Mouse (Mus musculus): ENCODE measurements around the gene Pcolce2. TPM values are rescaled to one million over a fixed set of nuclear protein-coding genes. Genes with fewer than 3 reads are reported as not detected.
"Not testable (repeated sequence)": the region's sequence is repeated elsewhere in the genome, so short reads cannot be mapped to it uniquely, and the experiment has no call there.

Gene Pcolce2
- polyA plus RNA-seq, 1 experiment from 2014 or later, result 0.91 TPM

- Histone ChIP-seq H3K9me3 (no peaks in the 10 kb centered on the region), H3K4me1 (no peaks in the 10 kb centered on the region), H3K27me3 (replicated peaks) (no peaks in the 10 kb centered on the region), H3K9ac (no peak overlapping the region), H3K27ac (replicated peaks) (no peak overlapping the region), H3K4me2 (no peak overlapping the region), H3K4me3 (no peak overlapping the region), H3K36me3 (no peaks in the 10 kb centered on the region)
- WGBS, result 32% methylated on average over 8 of the region's 9 CpGs
- ATAC-seq (ENCODE audit: extremely low read depth, insufficient number of reproducible peaks, low FRiP score, low TSS enrichment), result no peak
Observed at GRCm38 (mm10) chr9:95613426-95614127, 23.8 kb upstream of the Pcolce2 start.

- 64% methylated on average over 14 of the region's 14 CpGs for WGBS
- ATAC-seq (ENCODE audit: extremely low read depth, insufficient number of reproducible peaks, low FRiP score, low TSS enrichment), result no peak
Observed at GRCm38 (mm10) chr9:95614861-95615615, 22.4 kb upstream of the Pcolce2 start.

DNA sequence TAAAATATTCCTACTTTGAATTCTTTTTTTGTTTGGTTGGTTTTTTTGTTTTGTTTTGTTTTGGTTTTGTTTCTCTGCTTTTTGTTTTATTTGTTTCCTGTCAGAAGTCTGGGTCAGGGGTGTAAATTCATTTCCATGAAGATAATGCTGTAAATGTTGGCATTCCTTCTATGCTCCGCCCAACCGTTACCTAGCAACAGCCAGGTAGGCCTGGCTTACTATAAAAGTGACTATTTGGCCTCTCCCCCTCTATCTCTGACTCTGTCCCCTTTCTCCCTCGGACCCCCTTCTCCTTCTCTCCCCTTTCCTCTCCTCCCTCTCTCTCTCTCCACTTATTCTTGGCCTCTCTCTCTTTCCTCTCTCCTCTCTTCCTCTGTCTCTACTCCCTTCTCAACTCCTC lies 21.4 kb upstream of the Pcolce2 start:
- 64% methylated on average over 3 of the region's 3 CpGs for WGBS

More at GRCm38 (mm10) chr9:95614861-95615615, 22.4 kb upstream of the Pcolce2 start:
- H3K36me3 ChIP-seq, result no peaks in the 10 kb centered on the region
- H3K27me3 ChIP-seq (replicated peaks), result no peaks in the 10 kb centered on the region
- H3K9ac ChIP-seq, result no peak overlapping the region
- H3K4me2 ChIP-seq, result no peak overlapping the region
- H3K27ac ChIP-seq (replicated peaks), result no peak overlapping the region
- H3K4me3 ChIP-seq, result no peak overlapping the region
- no peaks in the 10 kb centered on the region for H3K9me3 ChIP-seq
- H3K4me1 ChIP-seq, result no peaks in the 10 kb centered on the region

DNA sequence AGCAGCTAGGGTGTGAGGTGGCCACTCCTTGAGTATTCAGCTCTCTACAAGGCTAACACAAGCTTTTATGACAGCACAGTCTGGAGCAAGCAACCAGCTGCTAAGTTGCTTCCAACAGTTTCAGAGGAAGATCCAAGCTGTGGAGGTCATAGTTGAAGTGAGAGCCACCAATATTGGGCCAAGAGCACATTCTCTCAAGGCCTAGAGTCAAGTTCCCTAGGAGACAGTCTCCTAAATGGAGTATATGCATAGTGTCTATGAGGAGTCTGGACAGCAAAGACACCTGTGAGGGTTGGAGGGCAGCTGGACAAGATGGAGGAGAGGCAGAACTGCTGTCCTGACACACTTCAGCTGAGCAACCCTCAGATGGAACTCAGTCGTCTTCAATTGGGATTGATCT lies 18.8 kb upstream of the Pcolce2 start:
- Histone ChIP-seq H3K9ac (no peak overlapping the region), H3K4me3 (no peak overlapping the region), H3K4me2 (no peak overlapping the region), H3K27me3 (replicated peaks) (no peaks in the 10 kb centered on the region), H3K36me3 (no peaks in the 10 kb centered on the region), H3K9me3 (no peaks in the 10 kb centered on the region), H3K27ac (replicated peaks) (no peak overlapping the region), H3K4me1 (no peaks in the 10 kb centered on the region)
- 56% methylated on average over 1 of the region's 1 CpGs for WGBS
- no peak for ATAC-seq (ENCODE audit: extremely low read depth, insufficient number of reproducible peaks, low FRiP score, low TSS enrichment)

More for the DNA sequence above, 21.4 kb upstream of the Pcolce2 start:
- Histone ChIP-seq H3K4me1 (no peaks in the 10 kb centered on the region), H3K4me3 (no peak overlapping the region), H3K9me3 (no peaks in the 10 kb centered on the region), H3K36me3 (no peaks in the 10 kb centered on the region), H3K4me2 (no peak overlapping the region), H3K27ac (replicated peaks) (no peak overlapping the region), H3K9ac (no peak overlapping the region), H3K27me3 (replicated peaks) (no peaks in the 10 kb centered on the region)
- ATAC-seq (ENCODE audit: extremely low read depth, insufficient number of reproducible peaks, low FRiP score, low TSS enrichment), result no peak

GRCm38 (mm10) chr9:95624072-95624471 lies 13.3 kb upstream of the Pcolce2 start:
- Histone ChIP-seq H3K4me3 (no peak overlapping the region), H3K27ac (replicated peaks) (no peak overlapping the region), H3K9ac (no peak overlapping the region), H3K4me1 (no peaks in the 10 kb centered on the region), H3K36me3 (no peaks in the 10 kb centered on the region), H3K9me3 (0 out of 2 replicates have a peak, but pooled peaks cover 3% of the 10 kb centered on the region), H3K27me3 (replicated peaks) (no peaks in the 10 kb centered on the region), H3K4me2 (no peak overlapping the region)
- 76% methylated on average over 3 of the region's 3 CpGs for WGBS
- no peak for ATAC-seq (ENCODE audit: extremely low read depth, insufficient number of reproducible peaks, low FRiP score, low TSS enrichment)

DNA sequence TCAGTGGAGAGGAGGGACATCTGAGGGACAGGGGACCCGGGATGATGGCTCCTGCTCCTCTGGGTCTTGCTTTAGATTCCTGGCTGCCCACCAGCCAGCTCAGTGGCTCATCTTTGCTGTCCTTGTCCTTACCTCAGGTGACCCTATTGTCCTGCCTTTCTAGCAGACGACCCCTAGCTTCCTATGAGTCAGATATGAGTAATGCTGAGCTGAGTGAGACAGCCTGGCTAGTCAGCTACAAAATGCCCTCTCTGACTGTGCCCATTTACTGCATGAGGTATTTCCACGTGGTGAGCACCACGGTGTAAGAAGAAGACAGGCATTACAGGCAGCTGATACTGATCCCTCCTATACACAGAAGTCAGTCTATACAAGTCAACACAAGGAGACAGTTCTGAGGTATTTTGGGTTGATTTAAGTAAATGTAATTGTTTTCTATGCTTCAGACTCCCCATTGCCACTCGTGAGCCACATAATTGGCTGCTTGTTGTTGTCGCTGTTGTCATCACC lies 8.9 kb upstream of the Pcolce2 start:
- Histone ChIP-seq H3K4me1 (no peaks in the 10 kb centered on the region), H3K27ac (replicated peaks) (no peak overlapping the region), H3K4me3 (no peak overlapping the region), H3K9ac (no peak overlapping the region), H3K36me3 (no peaks in the 10 kb centered on the region), H3K27me3 (replicated peaks) (no peaks in the 10 kb centered on the region), H3K4me2 (no peak overlapping the region), H3K9me3 (0 out of 2 replicates have a peak, but pooled peaks cover 3% of the 10 kb centered on the region)
- WGBS, result 69% methylated on average over 6 of the region's 6 CpGs
- no peak for ATAC-seq (ENCODE audit: extremely low read depth, insufficient number of reproducible peaks, low FRiP score, low TSS enrichment)

DNA sequence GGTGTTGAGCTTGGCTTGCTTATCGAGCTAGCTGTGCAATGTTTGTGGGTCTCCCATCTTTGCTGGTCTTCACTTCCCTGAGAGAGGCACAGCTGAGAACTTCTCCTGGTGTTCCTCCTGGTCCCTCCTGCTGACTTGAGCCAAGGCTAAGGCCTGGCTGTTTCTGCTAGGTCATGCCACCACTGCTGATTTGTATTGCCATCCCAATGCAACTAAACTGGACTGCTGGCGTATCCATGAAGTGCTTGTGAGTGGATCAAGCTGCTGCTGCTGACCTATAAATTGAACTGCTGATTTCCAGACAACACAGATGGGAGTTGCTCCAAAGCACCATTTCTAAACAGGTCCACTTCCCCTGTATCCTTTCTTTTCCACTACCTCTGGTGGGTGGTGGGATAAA lies 7.8 kb upstream of the Pcolce2 start:
- not testable (repeated sequence) for H3K4me2 ChIP-seq; H3K9me3 ChIP-seq; H3K4me1 ChIP-seq; H3K36me3 ChIP-seq; H3K9ac ChIP-seq; H3K27me3 ChIP-seq (replicated peaks); H3K4me3 ChIP-seq; ATAC-seq (ENCODE audit: extremely low read depth, insufficient number of reproducible peaks, low FRiP score, low TSS enrichment); H3K27ac ChIP-seq (replicated peaks)
- WGBS, result 70% methylated on average over 2 of the region's 2 CpGs

DNA sequence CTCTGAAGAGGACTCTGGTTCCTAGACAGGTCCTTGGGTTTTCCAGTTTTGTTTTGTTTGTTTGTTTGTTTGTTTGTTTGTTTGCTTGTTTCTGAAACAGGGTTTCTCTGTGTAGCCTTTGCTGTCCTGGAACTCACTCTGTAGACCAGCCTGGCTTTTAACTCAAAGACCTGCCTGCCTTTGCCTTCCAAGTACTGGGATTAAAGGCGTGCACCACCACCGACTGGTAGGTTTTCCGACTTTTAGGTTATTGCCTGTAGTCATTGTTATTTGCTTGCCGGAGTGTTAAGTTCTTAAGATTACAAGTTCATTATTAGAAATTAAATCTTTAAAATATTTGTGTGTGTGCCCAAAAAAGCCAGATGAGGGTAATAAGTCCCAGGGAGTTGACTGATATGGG lies 1.0 kb upstream of the Pcolce2 start:
- ATAC-seq (ENCODE audit: extremely low read depth, insufficient number of reproducible peaks, low FRiP score, low TSS enrichment), result no peak
- 65% methylated on average over 4 of the region's 4 CpGs for WGBS
- H3K27ac ChIP-seq (replicated peaks), result no peak overlapping the region
- peaks cover 47% of the 10 kb centered on the region for H3K27me3 ChIP-seq (replicated peaks)
- no peak overlapping the region for H3K9ac ChIP-seq
- no peaks in the 10 kb centered on the region for H3K36me3 ChIP-seq
- no peak overlapping the region for H3K4me3 ChIP-seq
- H3K4me1 ChIP-seq, result peaks cover 11% of the 10 kb centered on the region; the same call in 1 of the 2 replicates
- H3K4me2 ChIP-seq, result peak overlapping the region; percentile 100
- H3K9me3 ChIP-seq, result no peaks in the 10 kb centered on the region

DNA sequence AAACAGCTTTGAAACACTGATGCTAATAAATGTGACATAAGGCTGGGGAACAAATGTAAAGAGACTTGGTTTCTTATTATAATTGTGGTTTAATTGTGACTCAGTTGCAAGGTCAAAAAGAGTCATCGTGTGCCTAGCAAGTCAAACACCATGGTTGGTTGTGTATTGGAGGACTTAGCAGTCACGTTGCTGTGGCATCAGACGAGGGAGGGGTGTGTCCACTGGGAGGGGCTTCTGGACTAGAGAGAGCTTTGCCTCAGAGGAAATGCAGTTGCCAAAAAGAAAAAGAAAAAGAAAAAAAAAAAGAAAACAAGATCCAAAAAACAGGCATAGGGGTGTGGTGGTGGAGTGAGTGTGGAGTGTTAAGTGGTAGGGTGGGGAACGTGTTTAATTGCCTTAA lies 2.5 kb downstream of the Pcolce2 start:
- no peak for ATAC-seq (ENCODE audit: extremely low read depth, insufficient number of reproducible peaks, low FRiP score, low TSS enrichment)
- no peak overlapping the region for H3K9ac ChIP-seq
- no peak overlapping the region for H3K27ac ChIP-seq (replicated peaks)
- H3K27me3 ChIP-seq (replicated peaks), result peaks cover 43% of the 10 kb centered on the region
- H3K9me3 ChIP-seq, result no peaks in the 10 kb centered on the region
- no peak overlapping the region for H3K4me3 ChIP-seq
- WGBS, result 46% methylated on average over 4 of the region's 4 CpGs
- H3K4me1 ChIP-seq, result peaks cover 11% of the 10 kb centered on the region; the same call in 1 of the 2 replicates
- H3K36me3 ChIP-seq, result no peaks in the 10 kb centered on the region
- no peak overlapping the region for H3K4me2 ChIP-seq

DNA sequence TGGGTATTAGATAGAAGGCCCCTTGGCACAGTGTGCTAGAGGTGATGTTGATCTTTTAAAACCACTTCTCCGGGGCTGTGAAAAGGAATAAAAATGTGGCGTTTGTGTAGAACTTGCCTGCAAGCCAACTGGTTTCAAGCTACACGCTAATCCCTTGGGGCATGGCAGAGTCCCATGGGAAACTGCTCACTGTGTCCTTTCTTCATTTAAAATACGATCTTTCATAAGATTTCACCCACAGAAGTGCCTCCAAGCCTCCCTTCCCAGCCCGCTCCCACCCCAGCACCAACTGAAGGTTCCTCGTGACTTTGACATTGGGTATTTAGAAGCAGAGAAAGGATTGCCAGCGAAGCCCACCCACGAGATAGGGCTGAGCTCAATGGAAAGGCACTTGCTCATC lies 8.5 kb downstream of the Pcolce2 start:
- Histone ChIP-seq H3K4me2 (no peak overlapping the region), H3K4me3 (no peak overlapping the region), H3K9ac (no peak overlapping the region), H3K9me3 (peaks cover 4% of the 10 kb centered on the region; the same call in 1 of the 2 replicates), H3K27me3 (replicated peaks) (0 out of 2 replicates have a peak, but pooled peaks cover 3% of the 10 kb centered on the region), H3K36me3 (no peaks in the 10 kb centered on the region), H3K27ac (replicated peaks) (no peak overlapping the region), H3K4me1 (no peaks in the 10 kb centered on the region)
- no peak for ATAC-seq (ENCODE audit: extremely low read depth, insufficient number of reproducible peaks, low FRiP score, low TSS enrichment)
- WGBS, result 75% methylated on average over 8 of the region's 8 CpGs

DNA sequence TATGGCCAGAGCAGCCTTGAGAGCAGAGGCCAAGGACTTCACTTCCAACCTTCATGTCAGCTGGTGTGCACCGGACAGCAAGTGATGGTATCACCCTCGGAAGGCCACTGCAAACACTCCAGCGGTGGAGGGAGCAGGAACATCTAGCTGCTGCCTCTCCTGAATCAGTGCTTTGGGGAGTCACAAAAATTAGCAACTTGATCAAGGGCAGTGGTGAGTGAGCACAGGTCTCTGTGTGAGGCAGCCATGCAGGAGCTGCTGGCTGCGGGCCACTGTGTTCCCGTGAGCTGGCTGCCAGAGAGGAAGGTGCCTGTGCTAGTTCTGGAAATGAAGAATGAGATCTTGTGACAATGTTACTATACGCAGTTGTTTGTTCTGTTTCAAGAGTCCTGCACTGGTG lies 16.0 kb downstream of the Pcolce2 start:
- Histone ChIP-seq H3K4me2 (no peak overlapping the region), H3K27ac (replicated peaks) (no peak overlapping the region), H3K4me3 (no peak overlapping the region), H3K9me3 (peaks cover 4% of the 10 kb centered on the region; the same call in 1 of the 2 replicates), H3K27me3 (replicated peaks) (no peaks in the 10 kb centered on the region), H3K36me3 (no peaks in the 10 kb centered on the region), H3K9ac (no peak overlapping the region), H3K4me1 (no peaks in the 10 kb centered on the region)
- WGBS, result 71% methylated on average over 6 of the region's 6 CpGs
- no peak for ATAC-seq (ENCODE audit: extremely low read depth, insufficient number of reproducible peaks, low FRiP score, low TSS enrichment)
